Mouse (Mus musculus) megakaryocyte, embryonic 14.5 days (primary cell): ENCODE measurements around the gene Gkap1.

ENCODE experiments used
- FLI1 ChIP-seq: IDR thresholded peaks from 2 replicates; pipeline ENCODE4 v1.6.1; 2012; ENCODE audit warnings: low read length, inconsistent platforms, mixed read lengths
- GATA1 ChIP-seq: IDR thresholded peaks from 3 replicates; pipeline ENCODE4 v1.6.1; 2012; ENCODE audit warnings: mixed read lengths, low read length, inconsistent platforms, borderline replicate concordance

- TF ChIP-seq GATA1: no peak
- TF ChIP-seq FLI1: no peak
Measured at GRCm38 (mm10) chr13:58186281-58186680, 89.2 kb downstream of the Gkap1 start.
